Mouse (Mus musculus): ENCODE measurements around the gene Sytl4.
A peak's percentile ranks its signal among the peaks of the same experiment; 100 is the strongest.

DNA sequence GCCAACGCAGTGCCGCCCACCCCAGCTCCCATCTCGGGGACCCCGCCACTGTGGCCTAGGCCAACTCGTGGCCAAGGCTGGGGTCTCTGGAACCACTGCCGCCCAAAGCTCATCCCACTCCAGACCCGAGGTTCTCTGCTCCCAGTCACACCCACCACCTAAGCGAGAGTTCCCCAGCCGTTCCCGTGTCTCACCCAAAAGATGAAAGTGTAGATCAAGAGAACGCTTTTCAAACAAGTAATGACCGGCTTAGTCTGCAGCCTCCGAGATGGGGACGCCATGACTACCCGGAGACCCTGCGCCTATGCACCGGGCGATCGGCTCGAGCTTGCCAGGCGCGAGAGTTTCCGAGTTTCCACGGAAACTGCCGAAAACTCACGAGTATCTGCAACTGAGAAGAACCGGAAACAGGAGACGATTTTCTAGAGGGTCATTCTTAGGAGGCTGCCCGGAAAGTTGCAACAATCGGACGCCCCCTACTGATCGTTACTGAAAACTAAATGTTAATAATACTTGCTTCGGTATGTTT is 83.5 kb downstream of the Sytl4 start, which contains the start of gene Tspan6:
- TF ChIP-seq POLR2A (IDR thresholded peaks at IDR 0.05; ENCODE audit: low read depth, low read length) (peak; percentile 54), CTCF (IDR thresholded peaks at IDR 0.05; ENCODE audit: borderline replicate concordance, insufficient read depth, low read length) (no peak)

Measured in embryonic fibroblast, embryonic 13.5 days (primary cell).